Mouse (Mus musculus) monocyte, adult 5-6 weeks (primary cell): ENCODE measurements around the gene 1700028J19Rik. TPM values are rescaled to one million over a fixed set of nuclear protein-coding genes. Genes with fewer than 3 reads are reported as not detected.

Source experiments
- ATAC-seq: fragments of 153-309, 156-312 bp; replicated peaks from 2 replicates; pipeline ENCODE4 v1.8.0; 2017; ENCODE audit warnings: mild to moderate bottlenecking; ENCODE audit not compliant: low TSS enrichment, insufficient number of reproducible peaks, severe bottlenecking, poor library complexity, low FRiP score
- total RNA-seq: library from RNA; stranded (forward); fragments of 200-1000, 200-491, 200-594 nt; gene quantifications from 3 replicates; pipeline ENCODE4 v1.2.3, GENCODE M21; 2017

Gene 1700028J19Rik
- total RNA-seq = 0.49 to 0.53 TPM in 2 of 3 replicates, not detected in the other

GRCm38 (mm10) chr7:44246055-44246983 is at the start of gene 1700028J19Rik, which contains the start of gene 2410002F23Rik:
TSS of gene 1700028J19Rik (minus strand) at chr7:44246695.
TSS of gene 2410002F23Rik (plus strand) at chr7:44246722.
- ATAC-seq = peak; percentile 69

- ATAC-seq = no peak
These were observed 44.9 kb upstream of the 1700028J19Rik start for GRCm38 (mm10) chr7:44291418-44291817.

- ATAC-seq = no peak
These were observed 44.5 kb upstream of the 1700028J19Rik start for GRCm38 (mm10) chr7:44290986-44291385.

GRCm38 (mm10) chr7:44287760-44288159 is 41.3 kb upstream of the 1700028J19Rik start:
- no peak for ATAC-seq

GRCm38 (mm10) chr7:44281586-44281985 is 35.1 kb upstream of the 1700028J19Rik start:
- ATAC-seq = no peak

- ATAC-seq = peak; percentile 84
These were observed 34.5 kb upstream of the 1700028J19Rik start for GRCm38 (mm10) chr7:44280959-44281358.

GRCm38 (mm10) chr7:44277250-44277622 is 30.7 kb upstream of the 1700028J19Rik start:
- no peak for ATAC-seq

- no peak for ATAC-seq
These were observed 30.2 kb upstream of the 1700028J19Rik start for GRCm38 (mm10) chr7:44276461-44277249.

- ATAC-seq = no peak
These were observed 29.1 kb upstream of the 1700028J19Rik start for GRCm38 (mm10) chr7:44275546-44275945.

- ATAC-seq = no peak
These were observed 27.6 kb upstream of the 1700028J19Rik start for GRCm38 (mm10) chr7:44274096-44274495.

- no peak for ATAC-seq
These were observed 27.0 kb upstream of the 1700028J19Rik start for GRCm38 (mm10) chr7:44273446-44273845.

- ATAC-seq = no peak
These were observed 26.1 kb upstream of the 1700028J19Rik start for GRCm38 (mm10) chr7:44272546-44272945.

- ATAC-seq = no peak
These were observed 24.8 kb upstream of the 1700028J19Rik start for GRCm38 (mm10) chr7:44271309-44271708.

GRCm38 (mm10) chr7:44269397-44269796 is 22.9 kb upstream of the 1700028J19Rik start:
- ATAC-seq = no peak

GRCm38 (mm10) chr7:44268117-44268516 is 21.6 kb upstream of the 1700028J19Rik start:
- no peak for ATAC-seq

- ATAC-seq = peak; percentile 96
These were observed 16.5 kb upstream of the 1700028J19Rik start for GRCm38 (mm10) chr7:44262791-44263643.

- no peak for ATAC-seq
These were observed 14.7 kb upstream of the 1700028J19Rik start, which contains the start of gene Gm15517 for GRCm38 (mm10) chr7:44261147-44261546. TSS of gene Gm15517 (plus strand) at chr7:44261447.

- no peak for ATAC-seq
These were observed 13.9 kb upstream of the 1700028J19Rik start for GRCm38 (mm10) chr7:44260410-44260809.
